In genomic region chr5:119058231-119058851, GRCm38 (mm10) we compare ENCODE assay signal across 10 mouse cellular contexts.
DNase-seq lines count a peak whose midpoint lies in the region; ATAC-seq and TF ChIP-seq lines count a peak whose summit lies in the region.
"Had no signal": no experiment of that assay in that cellular context is flagged by ENCODE, and none has a peak within 500 bp of the region (broad histone marks: within the 10 kb centered on the region; RNA-seq: fewer than 3 reads in every experiment).

No protein-coding gene starts in this region.

- TF ChIP-seq POLR2A in liver, adult 2 months (IDR thresholded peaks at IDR 0.05; ENCODE audit: extremely low read depth, insufficient read depth, low read length): no peak

- no peaks in the 10 kb centered on the region for H3K36me3 ChIP-seq in liver, adult 2 months (ENCODE audit: control insufficient read depth, insufficient read depth, low read length)
- H3K36me3 ChIP-seq in heart, embryonic 11.5 days (ENCODE audit: control insufficient read depth, insufficient read depth, low read length): no peaks in the 10 kb centered on the region
- H3K36me3 ChIP-seq in kidney, embryonic 14.5 days (ENCODE audit: control insufficient read depth, insufficient read depth, low read length): no peaks in the 10 kb centered on the region

- peaks cover 2% of the 10 kb centered on the region; the same call in 1 of the 2 replicates for H3K4me1 ChIP-seq in liver, adult 2 months (ENCODE audit: control insufficient read depth, insufficient read depth, low read length)
- 0 out of 2 replicates have a peak, but pooled peaks cover 7% of the 10 kb centered on the region for H3K4me1 ChIP-seq in heart, embryonic 11.5 days (ENCODE audit: control insufficient read depth, insufficient read depth, low read length)
- peaks cover 4% of the 10 kb centered on the region; the same call in 1 of the 2 replicates for H3K4me1 ChIP-seq in kidney, embryonic 14.5 days (ENCODE audit: control insufficient read depth, insufficient read depth, low read length)

- ATAC-seq in heart, embryonic 11.5 days (replicated peaks; ENCODE audit: insufficient number of reproducible peaks, low FRiP score, low TSS enrichment): no peak
- ATAC-seq in kidney, embryonic 14.5 days (ENCODE audit: low FRiP score, low TSS enrichment): no peak
- ATAC-seq in megakaryocyte, adult 5-6 weeks (ENCODE audit: poor library complexity, severe bottlenecking): 0 out of 2 replicates have a peak, but pooled peaks have one; percentile 33

- peak; percentile 24 for DNase-seq in liver, adult 2 months (ENCODE audit: extremely low read depth, low read depth, low spot score)
- DNase-seq in liver (no peak), adipocyte (ENCODE audit: low spot score) (no peak)
- DNase-seq in spleen, postnatal 4 days (ENCODE audit: low spot score in 2 of 2): no peak
- no peak for DNase-seq in frontal cortex, adult 2 months (ENCODE audit: extremely low spot score in 1 of 2, low spot score in 1 of 2)
- DNase-seq: thymus, adult 2 months had no signal

- WGBS in liver, adult 2 months: 72% methylated on average over 10 of the region's 10 CpGs
- 31% methylated on average over 10 of the region's 10 CpGs for WGBS in heart, embryonic 11.5 days (ENCODE audit: insufficient replicate concordance)
- WGBS in kidney, embryonic 14.5 days: 41% methylated on average over 10 of the region's 10 CpGs

- no peak overlapping the region for H3K4me3 ChIP-seq in liver, adult 2 months (ENCODE audit: insufficient read depth, low read depth, low read length)
- H3K4me3 ChIP-seq in heart, embryonic 11.5 days (ENCODE audit: low read depth, low read length): no peak overlapping the region
- no peak overlapping the region for H3K4me3 ChIP-seq in kidney, embryonic 14.5 days (ENCODE audit: low read length)
- H3K4me3 ChIP-seq: erythroblast, embryonic 14.5 days had no signal

- H3K4me2 ChIP-seq in heart, embryonic 11.5 days: no peak overlapping the region
- H3K4me2 ChIP-seq in kidney, embryonic 14.5 days (replicated peaks; ENCODE audit: low read depth, low read length): no peak overlapping the region

- peak overlapping the region; percentile 36 for H3K27ac ChIP-seq in liver, adult 2 months (replicated peaks; ENCODE audit: insufficient read depth, low read depth, low read length)
- H3K27ac ChIP-seq in heart, embryonic 11.5 days (ENCODE audit: low read depth, low read length): no peak overlapping the region
- H3K27ac ChIP-seq in kidney, embryonic 14.5 days (ENCODE audit: low read depth, low read length): peak overlapping the region; percentile 57

- 0 out of 2 replicates have a peak, but pooled peaks cover 2% of the 10 kb centered on the region for H3K27me3 ChIP-seq in liver, adult 2 months (ENCODE audit: control insufficient read depth, insufficient read depth, low read length)
- H3K27me3 ChIP-seq in heart, embryonic 11.5 days (ENCODE audit: control insufficient read depth, insufficient read depth, low read length): peaks cover 5% of the 10 kb centered on the region; the same call in 1 of the 2 replicates
- H3K27me3 ChIP-seq in kidney, embryonic 14.5 days (ENCODE audit: control insufficient read depth, insufficient read depth, low read length): peaks cover 6% of the 10 kb centered on the region

- H3K79me2 ChIP-seq in liver, adult 2 months (ENCODE audit: control insufficient read depth, insufficient read depth, low read length): no peaks in the 10 kb centered on the region

- no peak overlapping the region for H3K9ac ChIP-seq in liver, adult 2 months (ENCODE audit: low read depth, low read length)
- peak overlapping the region; percentile 34; the same call in 1 of the 2 replicates for H3K9ac ChIP-seq in heart, embryonic 11.5 days (ENCODE audit: low read depth, low read length)
- no peak overlapping the region for H3K9ac ChIP-seq in kidney, embryonic 14.5 days (ENCODE audit: low read depth, low read length)

- no peaks in the 10 kb centered on the region for H3K9me3 ChIP-seq in heart, embryonic 11.5 days (replicated peaks; ENCODE audit: control insufficient read depth, low read length)
- H3K9me3 ChIP-seq in kidney, embryonic 14.5 days (ENCODE audit: control insufficient read depth, low read length): no peaks in the 10 kb centered on the region

- TF ChIP-seq CTCF in liver, adult 2 months (IDR thresholded peaks at IDR 0.05; ENCODE audit: low read depth, low read length): no peak
